Mouse (Mus musculus): ENCODE data around the gene Olfm3.

DNA sequence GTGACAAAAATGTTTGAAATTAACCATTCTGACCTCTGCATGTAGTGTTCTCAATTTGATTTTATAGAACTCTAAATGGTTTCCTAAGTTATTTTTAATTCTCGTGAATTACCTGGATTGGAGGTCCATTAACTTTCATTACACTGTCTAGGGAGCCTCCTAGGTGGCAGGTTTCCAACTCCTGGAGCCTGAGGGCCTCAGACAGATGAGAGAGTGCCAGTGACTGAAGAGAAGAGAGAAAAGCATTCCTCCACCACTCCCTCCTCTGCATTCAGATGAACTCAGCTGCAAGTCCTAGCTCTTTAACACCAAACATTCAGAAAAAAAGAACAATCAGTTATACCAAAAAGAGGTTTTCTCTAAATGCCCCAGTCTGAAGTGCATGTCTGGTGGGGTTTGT lies 68.6 kb downstream of the Olfm3 start:
- TF ChIP-seq CTCF (IDR thresholded peaks at IDR 0.05; ENCODE audit: insufficient read depth, low read length) (no peak), POLR2A (IDR thresholded peaks at IDR 0.05; ENCODE audit: borderline replicate concordance, extremely low read depth, low read depth, low read length) (no peak)
